Mouse (Mus musculus): ENCODE measurements around the gene Olfr768. TPM values are rescaled to one million over a fixed set of nuclear protein-coding genes. Genes with fewer than 3 reads are reported as not detected.
A peak's percentile ranks its signal among the peaks of the same experiment; 100 is the strongest.
"Not testable (repeated sequence)": the region's sequence is repeated elsewhere in the genome, so short reads cannot be mapped to it uniquely, and the experiment has no call there.

Gene Olfr768
- not detected in 2 replicates for polyA plus RNA-seq (2012; rRNA removed)

DNA sequence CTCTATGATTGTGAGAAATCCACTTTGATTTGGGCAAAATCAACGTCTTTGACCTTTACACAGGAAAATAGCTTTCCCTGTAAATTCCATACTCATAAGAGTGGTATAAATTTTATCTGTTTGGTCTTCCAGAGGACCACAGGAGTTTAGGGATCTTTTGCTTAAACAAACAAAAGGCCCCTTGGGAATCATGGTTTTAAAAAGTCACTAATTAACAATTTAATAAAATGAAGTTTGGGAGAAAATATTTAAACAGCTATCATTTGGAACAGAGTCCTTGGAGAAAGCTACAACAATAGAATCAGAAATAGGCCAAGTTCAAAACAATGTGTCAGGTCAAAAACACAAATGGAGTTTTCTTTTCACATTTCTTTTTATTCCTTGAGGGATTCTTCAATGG, at the start of gene Olfr768:
Gene Olfr768 (minus strand): TSS at position 101 of the 400 bp plus-strand sequence.
- Histone ChIP-seq H3K4me3 (ENCODE audit: insufficient read depth, low read depth, low read length) (no peak within 1 kb of the TSS), H3K4me1 (ENCODE audit: control insufficient read depth, insufficient read depth, low read length) (no peaks in the 10 kb centered on the region; the same call in 1 of the 2 replicates), H3K27me3 (replicated peaks; ENCODE audit: control insufficient read depth, insufficient read depth, low read length) (no peaks in the 10 kb centered on the region), H3K27ac (ENCODE audit: insufficient read depth, low read depth, low read length) (no peak within 1 kb of the TSS), H3K36me3 (ENCODE audit: control insufficient read depth, insufficient read depth, low read length) (no peaks in the 10 kb centered on the region)
- WGBS = 61% methylated on average over 1 of the region's 1 CpGs
- no peak for TF ChIP-seq CTCF (conservative IDR thresholded peaks at IDR 0.05; ENCODE audit: insufficient read depth, insufficient read length, low read depth, low read length)
- no peak for TF ChIP-seq POLR2A (IDR thresholded peaks at IDR 0.05; ENCODE audit: low read depth, low read length)
- no peak for DNase-seq

DNA sequence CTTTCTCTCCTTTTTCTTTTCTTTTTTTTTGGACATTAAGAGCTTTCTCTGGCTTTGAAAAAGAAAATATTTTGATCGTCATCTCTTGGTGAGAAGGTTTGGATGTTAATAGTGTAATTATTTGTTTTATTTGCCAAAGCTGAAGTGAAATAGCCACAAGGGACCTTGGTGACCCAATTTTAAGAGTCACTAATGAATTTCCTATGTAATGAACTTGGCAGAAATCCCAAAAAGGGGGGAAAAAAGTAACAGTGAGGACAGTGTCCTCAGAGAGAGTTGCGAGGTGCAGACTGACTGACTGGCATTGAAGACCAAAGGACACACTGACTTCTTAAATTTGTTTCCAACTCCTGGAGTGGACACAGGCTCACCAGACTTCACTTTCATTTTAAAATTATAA, 39.7 kb upstream of the Olfr768 start, which contains the start of gene Olfr770:
Gene Olfr770 (minus strand): TSS at position 101 of the 400 bp plus-strand sequence.
- H3K36me3 ChIP-seq (ENCODE audit: control insufficient read depth, insufficient read depth, low read length) = no peaks in the 10 kb centered on the region
- no peak for DNase-seq
- TF ChIP-seq POLR2A (IDR thresholded peaks at IDR 0.05; ENCODE audit: low read depth, low read length) (no peak), CTCF (conservative IDR thresholded peaks at IDR 0.05; ENCODE audit: insufficient read depth, insufficient read length, low read depth, low read length) (no peak)
- H3K4me1 ChIP-seq (ENCODE audit: control insufficient read depth, insufficient read depth, low read length) = no peaks in the 10 kb centered on the region
- H3K4me3 ChIP-seq (ENCODE audit: insufficient read depth, low read depth, low read length) = no peak within 1 kb of the TSS
- no peak within 1 kb of the TSS for H3K27ac ChIP-seq (ENCODE audit: insufficient read depth, low read depth, low read length)
- no peaks in the 10 kb centered on the region for H3K27me3 ChIP-seq (replicated peaks; ENCODE audit: control insufficient read depth, insufficient read depth, low read length)
- WGBS = 69% methylated on average over 2 of the region's 2 CpGs

DNA sequence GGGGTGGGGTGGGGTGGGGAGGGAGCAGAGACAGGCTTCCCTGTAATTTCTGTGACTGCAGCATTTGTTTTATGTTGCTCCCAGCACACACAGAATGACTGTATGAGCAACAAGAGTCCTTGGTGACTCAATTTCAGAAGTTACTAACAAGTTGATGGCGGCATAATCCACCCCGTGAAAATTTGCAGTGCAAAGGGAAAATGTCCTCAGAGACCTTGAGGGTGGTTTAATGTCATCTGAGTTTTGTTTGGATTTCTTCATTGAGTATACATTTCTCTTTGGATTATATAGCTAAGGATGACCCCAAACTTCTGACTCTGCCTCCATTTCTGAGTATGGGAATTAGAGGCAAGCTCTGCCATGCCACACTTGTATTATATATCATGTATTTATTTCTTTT, 18.6 kb upstream of the Olfr768 start, which contains the start of gene Olfr769:
Gene Olfr769 (minus strand): TSS at position 101 of the 400 bp plus-strand sequence.
- no peak for DNase-seq
- Histone ChIP-seq H3K4me1 (ENCODE audit: control insufficient read depth, insufficient read depth, low read length) (no peaks in the 10 kb centered on the region), H3K36me3 (ENCODE audit: control insufficient read depth, insufficient read depth, low read length) (no peaks in the 10 kb centered on the region), H3K27ac (ENCODE audit: insufficient read depth, low read depth, low read length) (no peak within 1 kb of the TSS), H3K4me3 (ENCODE audit: insufficient read depth, low read depth, low read length) (no peak within 1 kb of the TSS), H3K27me3 (replicated peaks; ENCODE audit: control insufficient read depth, insufficient read depth, low read length) (no peaks in the 10 kb centered on the region)
- TF ChIP-seq CTCF (conservative IDR thresholded peaks at IDR 0.05; ENCODE audit: insufficient read depth, insufficient read length, low read depth, low read length) (no peak), POLR2A (IDR thresholded peaks at IDR 0.05; ENCODE audit: low read depth, low read length) (no peak)
- 67% methylated on average over 2 of the region's 2 CpGs for WGBS

DNA sequence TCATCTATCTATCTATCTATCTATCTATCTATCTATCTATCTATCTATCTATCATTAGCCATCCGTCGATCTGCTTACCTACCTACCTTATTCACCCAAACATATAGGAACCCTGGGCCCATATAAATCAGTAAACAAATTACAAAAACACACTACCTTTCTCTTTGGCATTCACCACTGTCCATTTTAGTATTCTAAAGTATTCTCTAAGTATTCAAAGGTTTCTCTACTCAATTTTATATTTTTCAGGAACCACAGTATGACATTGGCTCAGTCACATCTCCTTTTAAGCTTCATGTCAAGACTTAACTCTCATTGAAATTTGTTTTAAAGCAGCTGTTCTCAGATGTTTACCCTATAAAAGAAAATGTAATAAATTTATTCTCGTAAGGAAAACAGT, 16.0 kb upstream of the Olfr768 start:
- no peak for TF ChIP-seq CTCF (conservative IDR thresholded peaks at IDR 0.05; ENCODE audit: insufficient read depth, insufficient read length, low read depth, low read length)
- H3K4me3 ChIP-seq (ENCODE audit: insufficient read depth, low read depth, low read length) = no peak overlapping the region
- 89% methylated on average over 3 of the region's 3 CpGs for WGBS
- no peak overlapping the region for H3K27ac ChIP-seq (ENCODE audit: insufficient read depth, low read depth, low read length)
- no peaks in the 10 kb centered on the region for H3K4me1 ChIP-seq (ENCODE audit: control insufficient read depth, insufficient read depth, low read length)
- no peak for DNase-seq
- no peaks in the 10 kb centered on the region for H3K27me3 ChIP-seq (replicated peaks; ENCODE audit: control insufficient read depth, insufficient read depth, low read length)
- no peaks in the 10 kb centered on the region for H3K36me3 ChIP-seq (ENCODE audit: control insufficient read depth, insufficient read depth, low read length)

DNA sequence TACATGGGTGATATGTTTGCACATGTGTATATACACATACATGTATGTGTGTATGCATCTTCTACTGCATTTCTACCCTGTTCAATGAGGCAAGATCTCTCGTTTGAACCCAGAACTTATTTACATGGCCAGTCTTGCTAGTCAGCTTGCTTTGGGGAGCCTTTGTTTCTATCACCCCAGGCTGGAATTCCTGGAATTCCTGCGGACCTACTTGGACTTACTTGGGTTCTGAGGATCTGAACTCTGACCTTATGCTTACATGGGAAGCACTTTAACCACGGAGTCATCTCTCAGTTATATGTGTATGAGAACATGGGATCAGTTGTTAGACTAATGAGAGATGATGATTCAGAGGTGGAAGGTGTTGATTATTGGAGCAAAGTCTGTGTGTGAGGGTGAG, 2.1 kb upstream of the Olfr768 start:
- no peak overlapping the region for H3K4me3 ChIP-seq (ENCODE audit: insufficient read depth, low read depth, low read length)
- no peaks in the 10 kb centered on the region for H3K36me3 ChIP-seq (ENCODE audit: control insufficient read depth, insufficient read depth, low read length)
- no peaks in the 10 kb centered on the region for H3K27me3 ChIP-seq (replicated peaks; ENCODE audit: control insufficient read depth, insufficient read depth, low read length)
- 31% methylated on average over 3 of the region's 3 CpGs for WGBS
- no peak overlapping the region for H3K27ac ChIP-seq (ENCODE audit: insufficient read depth, low read depth, low read length)
- DNase-seq = peak; percentile 34
- TF ChIP-seq CTCF (conservative IDR thresholded peaks at IDR 0.05; ENCODE audit: insufficient read depth, insufficient read length, low read depth, low read length) = no peak
- no peak for TF ChIP-seq POLR2A (IDR thresholded peaks at IDR 0.05; ENCODE audit: low read depth, low read length)
- H3K4me1 ChIP-seq (ENCODE audit: control insufficient read depth, insufficient read depth, low read length) = no peaks in the 10 kb centered on the region; the same call in 1 of the 2 replicates

DNA sequence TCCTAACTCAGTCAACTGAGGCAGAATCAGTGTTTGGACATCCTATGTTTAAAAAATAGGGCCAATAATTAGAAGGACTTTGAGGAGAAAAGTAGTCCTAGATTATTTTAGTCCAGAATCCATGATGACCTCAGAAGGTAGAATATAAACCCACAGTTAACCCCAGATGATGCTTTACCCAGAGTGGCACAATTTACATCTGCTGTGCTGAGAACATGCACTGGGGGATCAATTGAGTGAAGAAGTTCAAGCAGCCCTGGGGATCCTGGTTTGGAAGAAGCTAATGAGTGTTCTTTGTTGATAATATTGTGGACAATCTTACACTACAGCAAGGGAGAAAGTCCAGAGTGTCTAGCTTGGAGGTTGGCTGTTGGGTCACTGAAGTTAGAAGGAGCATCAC, 16.4 kb downstream of the Olfr768 start, which contains the start of gene Olfr767:
Gene Olfr767 (minus strand): TSS at position 101 of the 400 bp plus-strand sequence.
- H3K27me3 ChIP-seq (replicated peaks; ENCODE audit: control insufficient read depth, insufficient read depth, low read length); H3K27ac ChIP-seq (ENCODE audit: insufficient read depth, low read depth, low read length); H3K36me3 ChIP-seq (ENCODE audit: control insufficient read depth, insufficient read depth, low read length); H3K4me1 ChIP-seq (ENCODE audit: control insufficient read depth, insufficient read depth, low read length); H3K4me3 ChIP-seq (ENCODE audit: insufficient read depth, low read depth, low read length); DNase-seq: not testable (repeated sequence)

DNA sequence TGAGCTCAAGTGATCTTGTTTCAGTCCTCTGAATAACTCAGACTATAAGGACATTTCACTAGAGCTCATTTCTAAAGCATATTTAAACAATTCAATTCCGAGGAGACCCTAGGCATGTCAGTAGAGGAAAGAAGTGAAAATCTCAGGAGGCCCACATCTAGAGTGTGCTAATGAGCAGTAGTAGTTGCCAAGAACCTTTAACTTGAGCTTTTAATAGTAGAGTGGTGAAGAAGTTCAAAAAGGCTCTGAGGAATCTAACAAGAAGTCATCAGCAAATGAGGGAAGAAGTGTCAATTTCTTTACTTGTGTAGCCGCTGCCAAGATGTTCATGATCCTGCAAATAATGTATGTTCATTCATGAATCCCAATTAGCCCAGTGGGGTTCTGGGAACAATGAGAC, 30.3 kb downstream of the Olfr768 start, which contains the start of gene Olfr766-ps1:
Gene Olfr766-ps1 (minus strand): TSS at position 101 of the 400 bp plus-strand sequence.
- H3K4me3 ChIP-seq (ENCODE audit: insufficient read depth, low read depth, low read length) = no peak within 1 kb of the TSS
- WGBS = 85% methylated on average over 2 of the region's 2 CpGs
- H3K27ac ChIP-seq (ENCODE audit: insufficient read depth, low read depth, low read length) = no peak within 1 kb of the TSS
- no peaks in the 10 kb centered on the region for H3K36me3 ChIP-seq (ENCODE audit: control insufficient read depth, insufficient read depth, low read length)
- H3K4me1 ChIP-seq (ENCODE audit: control insufficient read depth, insufficient read depth, low read length) = no peaks in the 10 kb centered on the region
- TF ChIP-seq CTCF (conservative IDR thresholded peaks at IDR 0.05; ENCODE audit: insufficient read depth, insufficient read length, low read depth, low read length) (no peak), POLR2A (IDR thresholded peaks at IDR 0.05; ENCODE audit: low read depth, low read length) (no peak)
- no peaks in the 10 kb centered on the region for H3K27me3 ChIP-seq (replicated peaks; ENCODE audit: control insufficient read depth, insufficient read depth, low read length)
- no peak for DNase-seq

DNA sequence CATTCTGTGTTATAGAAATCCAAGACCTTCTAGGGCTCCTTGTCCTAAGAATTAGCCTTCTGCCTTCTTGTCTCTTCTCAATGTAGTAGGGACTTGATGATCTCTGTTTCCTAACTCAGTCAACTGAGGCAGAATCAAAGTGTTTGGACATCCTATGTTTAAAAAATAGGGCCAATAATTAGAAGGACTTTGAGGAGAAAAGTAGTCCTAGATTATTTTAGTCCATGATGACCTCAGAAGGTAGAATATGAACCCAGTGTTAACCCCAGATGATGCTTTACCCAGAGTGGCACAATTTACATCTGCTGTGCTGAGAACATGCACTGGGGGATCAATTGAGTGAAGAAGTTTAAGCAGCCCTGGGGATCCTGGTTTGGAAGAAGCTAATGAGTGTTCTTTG, 49.3 kb downstream of the Olfr768 start, which contains the start of gene Olfr765:
Gene Olfr765 (minus strand): TSS at position 101 of the 400 bp plus-strand sequence.
- not testable (repeated sequence) for H3K4me1 ChIP-seq (ENCODE audit: control insufficient read depth, insufficient read depth, low read length)

More for the DNA sequence above, 49.3 kb downstream of the Olfr768 start, which contains the start of gene Olfr765:
- not testable (repeated sequence) for H3K27me3 ChIP-seq (replicated peaks; ENCODE audit: control insufficient read depth, insufficient read depth, low read length); H3K36me3 ChIP-seq (ENCODE audit: control insufficient read depth, insufficient read depth, low read length); H3K27ac ChIP-seq (ENCODE audit: insufficient read depth, low read depth, low read length); DNase-seq; H3K4me3 ChIP-seq (ENCODE audit: insufficient read depth, low read depth, low read length)

Other genes starting within 250 kb of the Olfr768 start
- gene Gdf11, start 207.7 kb downstream of the Olfr768 start, polyA plus RNA-seq (2012; rRNA removed) = 2.5 and 2.9 TPM in 2 replicates
- 713 and 847 TPM in 2 replicates for gene Cd63, start 198.4 kb downstream of the Olfr768 start, polyA plus RNA-seq (2012; rRNA removed)
- 38.9 and 46.0 TPM in 2 replicates for gene Rdh5, start 176.5 kb downstream of the Olfr768 start, polyA plus RNA-seq (2012; rRNA removed)
- gene Bloc1s1, start 175.3 kb downstream of the Olfr768 start, polyA plus RNA-seq (2012; rRNA removed) = 339 and 365 TPM in 2 replicates
- gene Itga7, start 165.6 kb downstream of the Olfr768 start, polyA plus RNA-seq (2012; rRNA removed) = 14.6 and 17.8 TPM in 2 replicates
- gene Mettl7b, start 138.4 kb downstream of the Olfr768 start, polyA plus RNA-seq (2012; rRNA removed) = 234 and 269 TPM in 2 replicates
- not detected in 2 replicates for gene Olfr9, start 109.9 kb downstream of the Olfr768 start, polyA plus RNA-seq (2012; rRNA removed)
- not detected in 2 replicates for gene Olfr763, start 88.6 kb downstream of the Olfr768 start, polyA plus RNA-seq (2012; rRNA removed)
- gene Olfr764-ps1, start 59.5 kb downstream of the Olfr768 start, polyA plus RNA-seq (2012; rRNA removed) = not detected in 2 replicates
- gene Olfr765, start 49.4 kb downstream of the Olfr768 start, polyA plus RNA-seq (2012; rRNA removed) = not detected in 2 replicates
- gene Olfr766-ps1, start 30.4 kb downstream of the Olfr768 start, polyA plus RNA-seq (2012; rRNA removed) = not detected in 2 replicates
- gene Olfr767, start 16.5 kb downstream of the Olfr768 start, polyA plus RNA-seq (2012; rRNA removed) = not detected in 2 replicates
- gene Olfr769, start 18.5 kb upstream of the Olfr768 start, polyA plus RNA-seq (2012; rRNA removed) = not detected in 2 replicates
- not detected in 2 replicates for gene Olfr770, start 39.6 kb upstream of the Olfr768 start, polyA plus RNA-seq (2012; rRNA removed)
- gene Olfr771, start 65.4 kb upstream of the Olfr768 start, polyA plus RNA-seq (2012; rRNA removed) = not detected in 2 replicates
- gene Olfr772, start 78.5 kb upstream of the Olfr768 start, polyA plus RNA-seq (2012; rRNA removed) = not detected in 2 replicates
- not detected in 2 replicates for gene Olfr773, start 88.0 kb upstream of the Olfr768 start, polyA plus RNA-seq (2012; rRNA removed)
- gene Olfr774, start 136.8 kb upstream of the Olfr768 start, polyA plus RNA-seq (2012; rRNA removed) = not detected in 2 replicates
- not detected in 2 replicates for gene Olfr775, start 149.0 kb upstream of the Olfr768 start, polyA plus RNA-seq (2012; rRNA removed)
- not detected in 2 replicates for gene Olfr776, start 159.8 kb upstream of the Olfr768 start, polyA plus RNA-seq (2012; rRNA removed)
- gene Olfr777, start 172.1 kb upstream of the Olfr768 start, polyA plus RNA-seq (2012; rRNA removed) = not detected in 2 replicates
- gene Olfr780, start 218.7 kb upstream of the Olfr768 start, polyA plus RNA-seq (2012; rRNA removed) = not detected in 2 replicates
- gene Olfr781, start 229.5 kb upstream of the Olfr768 start, polyA plus RNA-seq (2012; rRNA removed) = not detected in 2 replicates
- not detected in 2 replicates for gene Olfr782, start 249.5 kb upstream of the Olfr768 start, polyA plus RNA-seq (2012; rRNA removed)